Mouse (Mus musculus) macrophage (primary cell): ENCODE measurements around the gene Methig1. TPM values are rescaled to one million over a fixed set of nuclear protein-coding genes. Genes with fewer than 3 reads are reported as not detected.
"Not testable (repeated sequence)": the region's sequence is repeated elsewhere in the genome, so short reads cannot be mapped to it uniquely, and the experiment has no call there.

ENCODE experiments used
- H3K27ac ChIP-seq: fragments of 350-480 bp; formaldehyde crosslinking; 2 replicates; pipeline ENCODE4 v1.9.0; 2021
- H3K36me3 ChIP-seq: fragments of 350-480 bp; formaldehyde crosslinking; 2 replicates; pipeline ENCODE4 v1.9.0; 2021; ENCODE audit errors: inconsistent target
- H3K4me3 ChIP-seq: fragments of 350-480 bp; formaldehyde crosslinking; 2 replicates; pipeline ENCODE4 v1.9.0; 2021; ENCODE audit errors: inconsistent target
- H3K79me2 ChIP-seq: fragments of 350-480 bp; formaldehyde crosslinking; 2 replicates; pipeline ENCODE4 v1.9.0; 2021; ENCODE audit errors: inconsistent target
- WGBS: methylation state at CpG from one replicate; pipeline ENCODE4 v1.1.7; 2026; ENCODE audit warnings: inconsistent platforms; ENCODE audit not compliant: missing documents; 5-methylcytosine and 5-hydroxymethylcytosine counted together
- polyA plus RNA-seq: library from polyadenylated mRNA; stranded (reverse); fragments of 250-400 nt; gene quantifications from 3 replicates; pipeline ENCODE4 v1.2.4, GENCODE M21; 2018; ENCODE audit warnings: inconsistent platforms

Gene Methig1
- polyA plus RNA-seq, 1 experiment from 2014 or later, result not detected

GRCm38 (mm10) chr15:100421059-100421757, 68.3 kb downstream of the Methig1 start:
- peak overlapping the region; percentile 52 for H3K4me3 ChIP-seq
- 33% methylated on average over 8 of the region's 8 CpGs for WGBS
- H3K79me2 ChIP-seq, result peaks cover 55% of the 10 kb centered on the region
- no peaks in the 10 kb centered on the region for H3K36me3 ChIP-seq
- H3K27ac ChIP-seq, result peak overlapping the region; percentile 84

GRCm38 (mm10) chr15:100421758-100422197, 68.8 kb downstream of the Methig1 start, which contains the start of gene Gm5475:
Gene Gm5475, plus strand, starts transcription at chr15:100422147.
- WGBS, result 86% methylated on average over 1 of the region's 3 CpGs
- peak within 1 kb of the TSS; percentile 84 for H3K27ac ChIP-seq
- H3K4me3 ChIP-seq, result peak within 1 kb of the TSS; percentile 52
- not testable (repeated sequence) for H3K36me3 ChIP-seq
- H3K79me2 ChIP-seq, result peaks cover 49% of the 10 kb centered on the region

GRCm38 (mm10) chr15:100422476-100422875, 69.5 kb downstream of the Methig1 start:
- WGBS, result 2% methylated on average over 44 of the region's 44 CpGs
- Histone ChIP-seq H3K36me3 (no peaks in the 10 kb centered on the region), H3K4me3 (peak overlapping the region; percentile 52), H3K27ac (peak overlapping the region; percentile 84), H3K79me2 (peaks cover 42% of the 10 kb centered on the region)

- H3K79me2 ChIP-seq, result peaks cover 35% of the 10 kb centered on the region
- under 1% methylated on average over 65 of the region's 65 CpGs for WGBS
- H3K4me3 ChIP-seq, result peak overlapping the region; percentile 40
- H3K36me3 ChIP-seq, result no peaks in the 10 kb centered on the region
- no peak overlapping the region for H3K27ac ChIP-seq
Measured at GRCm38 (mm10) chr15:100422899-100423860, 70.2 kb downstream of the Methig1 start.

GRCm38 (mm10) chr15:100423916-100424315, 71.0 kb downstream of the Methig1 start:
- no peak overlapping the region for H3K27ac ChIP-seq
- H3K79me2 ChIP-seq, result peaks cover 28% of the 10 kb centered on the region
- H3K4me3 ChIP-seq, result peak overlapping the region; percentile 40
- WGBS, result 10% methylated on average over 11 of the region's 14 CpGs
- H3K36me3 ChIP-seq, result no peaks in the 10 kb centered on the region

- 30% methylated on average over 16 of the region's 17 CpGs for WGBS
Measured at GRCm38 (mm10) chr15:100424396-100425122, 71.6 kb downstream of the Methig1 start, which contains the start of gene Slc11a2. Gene Slc11a2, minus strand, starts transcription at chr15:100425072.

GRCm38 (mm10) chr15:100428296-100428905, 75.5 kb downstream of the Methig1 start:
- 90% methylated on average over 13 of the region's 13 CpGs for WGBS
- H3K27ac ChIP-seq, result no peak overlapping the region
- no peaks in the 10 kb centered on the region for H3K79me2 ChIP-seq
- H3K36me3 ChIP-seq, result no peaks in the 10 kb centered on the region
- H3K4me3 ChIP-seq, result no peak overlapping the region

More at GRCm38 (mm10) chr15:100424396-100425122, 71.6 kb downstream of the Methig1 start, which contains the start of gene Slc11a2:
- H3K36me3 ChIP-seq, result no peaks in the 10 kb centered on the region
- peak within 1 kb of the TSS; percentile 40 for H3K4me3 ChIP-seq
- H3K79me2 ChIP-seq, result peaks cover 21% of the 10 kb centered on the region
- no peak within 1 kb of the TSS for H3K27ac ChIP-seq

- Histone ChIP-seq H3K27ac (no peak overlapping the region), H3K79me2 (no peaks in the 10 kb centered on the region), H3K4me3 (no peak overlapping the region), H3K36me3 (no peaks in the 10 kb centered on the region)
- 82% methylated on average over 11 of the region's 11 CpGs for WGBS
Measured at GRCm38 (mm10) chr15:100429959-100430565, 77.1 kb downstream of the Methig1 start.

- Histone ChIP-seq H3K27ac (no peak overlapping the region), H3K79me2 (no peaks in the 10 kb centered on the region), H3K4me3 (no peak overlapping the region), H3K36me3 (no peaks in the 10 kb centered on the region)
- WGBS, result 78% methylated on average over 3 of the region's 4 CpGs
Measured at GRCm38 (mm10) chr15:100433234-100433633, 80.3 kb downstream of the Methig1 start.

Other genes starting within 250 kb of the Methig1 start
- gene Atf1, start 125.3 kb upstream of the Methig1 start, polyA plus RNA-seq, result 34.5 to 58.1 TPM (median 47.7 TPM) in 3 replicates
- not detected in 3 replicates for gene Tmprss12, start 72.3 kb upstream of the Methig1 start, polyA plus RNA-seq
- gene Mettl7a1, start 49.0 kb upstream of the Methig1 start, polyA plus RNA-seq, result 33.7 to 43.2 TPM (median 39.2 TPM) in 3 replicates
- not detected in 3 replicates for gene Mettl7a3, start 18.2 kb upstream of the Methig1 start, polyA plus RNA-seq
- not detected in 3 replicates for gene Mettl7a2, start 51 bp downstream of the Methig1 start, polyA plus RNA-seq
- not detected in 3 replicates for gene Higd1c, start 11.4 kb downstream of the Methig1 start, polyA plus RNA-seq
- not detected in 3 replicates for gene Gm5475, start 69.0 kb downstream of the Methig1 start, polyA plus RNA-seq
- 39.5 to 63.4 TPM (median 40.8 TPM) in 3 replicates for gene Slc11a2, start 71.9 kb downstream of the Methig1 start, polyA plus RNA-seq
- gene Letmd1, start 115.9 kb downstream of the Methig1 start, polyA plus RNA-seq, result 34.8 to 38.4 TPM (median 34.8 TPM) in 3 replicates
- 1.7 to 2.1 TPM (median 1.8 TPM) in 3 replicates for gene Csrnp2, start 142.3 kb downstream of the Methig1 start, polyA plus RNA-seq
- gene Tfcp2, start 198.9 kb downstream of the Methig1 start, polyA plus RNA-seq, result 5.4 to 10.9 TPM (median 6.5 TPM) in 3 replicates
- gene Pou6f1, start 246.8 kb downstream of the Methig1 start, polyA plus RNA-seq, result 7.6 to 14.6 TPM (median 11.4 TPM) in 3 replicates